Mouse (Mus musculus): Measurements from ENCODE around the gene Gm8720. TPM values are rescaled to one million over a fixed set of nuclear protein-coding genes. Genes with fewer than 3 reads are reported as not detected.
"Not testable (repeated sequence)": the region's sequence is repeated elsewhere in the genome, so short reads cannot be mapped to it uniquely, and the experiment has no call there.

Gene Gm8720
- not detected in 2 replicates for polyA plus RNA-seq (2014; fragmentation: Nextera tagmentation; extraction: Ambion mirVana)

DNA sequence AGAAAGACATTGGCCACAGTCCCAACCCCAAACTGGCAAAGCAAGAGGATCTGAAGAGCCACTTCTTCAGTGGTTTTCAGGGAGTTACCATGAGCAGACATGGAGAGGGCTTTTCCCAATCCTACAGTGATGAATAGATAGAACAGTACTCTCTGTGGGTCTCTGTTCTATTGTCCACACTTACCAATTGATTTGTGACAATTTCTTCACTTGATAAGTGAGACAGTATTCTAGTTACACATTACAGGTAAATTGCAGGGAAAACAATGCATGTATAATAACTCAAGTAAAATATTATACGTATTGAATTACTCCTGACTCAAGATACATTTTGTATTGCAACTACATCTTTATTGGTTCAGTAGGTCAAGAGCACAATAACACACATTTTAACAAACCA lies at the start of gene Gm8720:
Gene Gm8720 (minus strand): TSS at position 101 of the 400 bp plus-strand sequence.
- no CpG with 5 or more reads among the region's 1 CpGs for WGBS
- H3K27me3 ChIP-seq (ENCODE audit: control insufficient read depth, insufficient read depth, low read length); DNase-seq (ENCODE audit: low spot score); H3K36me3 ChIP-seq (replicated peaks; ENCODE audit: control insufficient read depth, insufficient read depth); H3K9me3 ChIP-seq (ENCODE audit: control insufficient read depth, low read length); H3K9ac ChIP-seq; ATAC-seq (ENCODE audit: low FRiP score); H3K4me2 ChIP-seq (replicated peaks); H3K4me3 ChIP-seq (replicated peaks; ENCODE audit: low read length); H3K4me1 ChIP-seq (replicated peaks; ENCODE audit: control insufficient read depth, insufficient read depth, low read length); H3K27ac ChIP-seq: not testable (repeated sequence)

DNA sequence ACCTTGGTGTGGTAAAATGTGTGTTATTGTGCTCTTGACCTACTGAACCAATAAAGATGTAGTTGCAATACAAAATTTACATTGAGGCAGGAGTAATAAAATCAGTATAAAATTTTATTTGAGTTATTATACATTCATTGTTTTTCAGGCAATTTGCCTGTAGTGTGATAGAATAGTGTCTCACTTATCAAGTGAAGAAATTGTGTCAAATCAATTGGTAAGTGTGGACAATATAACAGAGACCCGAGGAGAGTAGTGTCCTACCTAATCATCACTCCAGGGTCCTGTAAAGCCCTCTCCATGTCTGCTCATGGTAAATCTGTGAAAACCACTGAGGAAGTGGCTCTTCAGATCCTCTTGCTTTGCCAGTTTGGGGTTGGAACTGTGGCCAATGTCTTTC lies 12.0 kb downstream of the Gm8720 start, which contains the start of gene Vmn1r163:
Gene Vmn1r163 (plus strand): TSS at position 301 of the 400 bp plus-strand sequence.
- not testable (repeated sequence) for H3K9me3 ChIP-seq (ENCODE audit: control insufficient read depth, low read length); H3K4me3 ChIP-seq (replicated peaks; ENCODE audit: low read length); ATAC-seq (ENCODE audit: low FRiP score); H3K4me1 ChIP-seq (replicated peaks; ENCODE audit: control insufficient read depth, insufficient read depth, low read length); H3K36me3 ChIP-seq (replicated peaks; ENCODE audit: control insufficient read depth, insufficient read depth); H3K9ac ChIP-seq; H3K27me3 ChIP-seq (ENCODE audit: control insufficient read depth, insufficient read depth, low read length); DNase-seq (ENCODE audit: low spot score); H3K27ac ChIP-seq; H3K4me2 ChIP-seq (replicated peaks)
- WGBS = no CpG with 5 or more reads among the region's 1 CpGs

DNA sequence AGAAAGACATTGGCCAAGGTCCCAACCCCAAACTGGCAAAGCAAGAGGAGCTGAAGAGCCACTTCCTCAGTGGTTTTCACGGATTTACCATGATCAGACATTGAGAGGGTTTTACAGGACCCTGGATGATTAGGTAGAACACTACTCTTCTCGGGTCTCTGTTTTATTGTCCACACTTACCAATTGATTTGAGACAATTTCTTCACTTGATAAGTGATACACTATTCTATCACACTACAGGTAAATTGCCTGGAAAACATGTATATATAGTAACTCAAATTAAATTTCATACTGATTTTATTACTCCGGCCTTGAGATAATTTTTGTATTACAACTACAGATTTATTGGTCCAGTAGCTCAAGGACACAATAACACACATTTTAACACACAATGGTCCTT lies 47.4 kb downstream of the Gm8720 start, which contains the start of gene Gm4216:
Gene Gm4216 (minus strand): TSS at position 101 of the 400 bp plus-strand sequence.
- not testable (repeated sequence) for H3K9me3 ChIP-seq (ENCODE audit: control insufficient read depth, low read length); H3K36me3 ChIP-seq (replicated peaks; ENCODE audit: control insufficient read depth, insufficient read depth); H3K4me2 ChIP-seq (replicated peaks); H3K4me3 ChIP-seq (replicated peaks; ENCODE audit: low read length); H3K9ac ChIP-seq; H3K27me3 ChIP-seq (ENCODE audit: control insufficient read depth, insufficient read depth, low read length); ATAC-seq (ENCODE audit: low FRiP score); DNase-seq (ENCODE audit: low spot score); H3K4me1 ChIP-seq (replicated peaks; ENCODE audit: control insufficient read depth, insufficient read depth, low read length); H3K27ac ChIP-seq
- WGBS = no CpG with 5 or more reads among the region's 3 CpGs

Other genes with a start within 250 kb of the Gm8720 start
- gene Vmn1r159, start 223.9 kb downstream of the Gm8720 start, polyA plus RNA-seq (2014; fragmentation: Nextera tagmentation; extraction: Ambion mirVana) = not detected in 2 replicates
- gene Vmn1r160, start 196.2 kb downstream of the Gm8720 start, polyA plus RNA-seq (2014; fragmentation: Nextera tagmentation; extraction: Ambion mirVana) = not detected in 2 replicates
- not detected in 2 replicates for gene Gm4214, start 82.8 kb downstream of the Gm8720 start, polyA plus RNA-seq (2014; fragmentation: Nextera tagmentation; extraction: Ambion mirVana)
- not detected in 2 replicates for gene Gm4216, start 47.5 kb downstream of the Gm8720 start, polyA plus RNA-seq (2014; fragmentation: Nextera tagmentation; extraction: Ambion mirVana)
- gene Vmn1r163, start 11.9 kb downstream of the Gm8720 start, polyA plus RNA-seq (2014; fragmentation: Nextera tagmentation; extraction: Ambion mirVana) = not detected in 2 replicates
- gene Gm10662, start 77.0 kb upstream of the Gm8720 start, polyA plus RNA-seq (2014; fragmentation: Nextera tagmentation; extraction: Ambion mirVana) = not detected in 2 replicates
- gene Vmn1r165, start 149.9 kb upstream of the Gm8720 start, polyA plus RNA-seq (2014; fragmentation: Nextera tagmentation; extraction: Ambion mirVana) = not detected in 2 replicates
- not detected in 2 replicates for gene Vmn1r166, start 184.2 kb upstream of the Gm8720 start, polyA plus RNA-seq (2014; fragmentation: Nextera tagmentation; extraction: Ambion mirVana)
- gene Gm6902, start 211.4 kb upstream of the Gm8720 start, polyA plus RNA-seq (2014; fragmentation: Nextera tagmentation; extraction: Ambion mirVana) = not detected in 2 replicates
- not detected in 2 replicates for gene Nlrp4e, start 233.7 kb upstream of the Gm8720 start, polyA plus RNA-seq (2014; fragmentation: Nextera tagmentation; extraction: Ambion mirVana)